Mouse (Mus musculus) ES-CJ7 (cell line): ENCODE results near the gene Gsk3a.

ENCODE experiments used
- DNase-seq: peaks from one replicate; pipeline ENCODE4 v3.0.0; 2011; ENCODE audit warnings: low read depth, low spot score

Gene Gsk3a

DNA sequence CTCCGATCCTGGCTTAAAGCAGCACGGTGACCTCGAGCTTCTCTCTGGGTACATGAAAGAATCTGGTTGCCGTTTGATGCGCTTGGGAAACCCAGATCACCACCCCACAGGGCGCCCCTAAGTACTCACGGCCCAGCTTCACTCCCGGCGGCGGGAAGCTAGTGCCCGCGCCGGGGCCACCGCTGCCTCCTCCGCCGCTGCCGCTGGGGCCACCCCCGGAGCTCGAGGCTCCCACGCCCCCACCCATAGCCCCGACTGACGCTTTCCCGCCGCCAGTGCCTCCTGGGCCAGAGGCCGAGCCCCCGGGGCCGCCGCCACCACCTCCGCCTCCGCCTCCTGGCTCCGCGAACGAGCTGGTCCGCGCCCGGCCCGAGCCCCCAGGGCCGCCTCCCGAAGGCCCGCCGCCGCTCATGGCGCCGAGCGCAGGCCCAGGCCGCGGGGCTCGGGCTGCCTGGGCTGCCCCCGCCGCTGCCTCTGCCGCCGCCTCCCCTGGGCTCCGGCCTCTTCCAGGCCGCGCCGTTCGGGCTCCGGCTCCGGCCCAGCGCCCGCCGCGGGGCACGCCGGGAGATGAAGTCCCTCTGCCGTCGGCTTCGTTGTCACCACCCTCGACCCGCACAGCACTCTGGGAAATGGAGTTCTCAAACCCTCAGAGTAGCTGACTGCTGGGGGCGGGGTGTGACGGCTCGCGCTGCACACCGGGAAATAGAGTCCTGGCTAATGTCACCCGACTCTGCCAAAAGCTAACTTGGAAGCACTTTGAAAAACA, at the start of gene Gsk3a:
TSS of gene Gsk3a (minus strand) at position 603 of the 766 bp plus-strand sequence.
- peak; percentile 96 for DNase-seq

DNA sequence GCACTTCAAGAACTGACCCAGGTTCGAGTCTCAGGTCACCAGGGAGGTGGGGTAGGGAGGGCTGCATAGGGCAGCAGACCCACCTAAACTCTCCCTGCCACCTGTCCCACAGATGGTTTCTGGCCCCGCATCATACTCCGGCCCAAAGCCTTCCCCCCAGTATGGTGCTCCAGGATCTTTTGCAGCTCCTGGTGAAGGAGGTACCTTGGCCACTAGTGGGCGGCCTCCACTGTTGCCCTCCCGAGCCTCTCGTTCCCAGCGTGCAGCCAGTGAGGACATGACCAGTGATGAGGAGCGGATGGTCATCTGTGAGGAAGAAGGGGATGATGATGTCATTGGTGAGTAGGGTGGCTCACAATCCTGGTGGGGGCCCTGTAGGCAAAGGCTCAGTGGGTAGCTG, 49.3 kb upstream of the Gsk3a start:
- no peak for DNase-seq

DNA sequence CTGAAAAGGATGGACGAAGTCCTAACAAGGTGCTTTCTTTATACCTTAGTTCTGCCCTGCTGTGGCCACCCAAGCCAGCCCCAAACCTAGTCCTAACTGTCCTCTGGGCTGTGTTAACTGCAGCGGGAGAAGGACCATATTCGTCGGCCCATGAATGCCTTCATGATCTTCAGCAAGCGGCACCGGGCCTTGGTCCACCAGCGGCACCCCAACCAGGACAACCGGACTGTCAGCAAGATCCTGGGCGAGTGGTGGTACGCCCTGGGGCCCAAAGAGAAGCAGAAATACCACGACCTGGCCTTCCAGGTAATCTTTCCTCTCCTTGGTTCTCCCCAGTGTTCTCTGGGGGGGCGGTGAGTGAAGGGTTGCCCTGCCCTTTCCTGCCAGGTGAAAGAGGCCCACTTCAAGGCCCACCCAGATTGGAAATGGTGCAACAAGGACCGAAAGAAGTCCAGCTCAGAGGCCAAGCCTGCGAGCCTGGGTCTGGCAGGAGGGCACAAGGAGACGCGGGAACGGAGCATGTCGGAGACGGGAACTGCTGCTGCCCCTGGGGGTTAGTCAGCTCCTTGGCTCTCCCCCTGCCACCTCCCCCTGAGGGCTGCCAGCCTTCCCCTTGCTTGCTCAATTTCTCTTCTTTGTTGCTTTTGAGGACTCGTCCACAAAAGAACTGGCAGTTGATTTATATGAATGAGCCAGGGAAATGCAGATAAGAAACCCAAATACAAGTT, 48.0 kb upstream of the Gsk3a start:
- no peak for DNase-seq

DNA sequence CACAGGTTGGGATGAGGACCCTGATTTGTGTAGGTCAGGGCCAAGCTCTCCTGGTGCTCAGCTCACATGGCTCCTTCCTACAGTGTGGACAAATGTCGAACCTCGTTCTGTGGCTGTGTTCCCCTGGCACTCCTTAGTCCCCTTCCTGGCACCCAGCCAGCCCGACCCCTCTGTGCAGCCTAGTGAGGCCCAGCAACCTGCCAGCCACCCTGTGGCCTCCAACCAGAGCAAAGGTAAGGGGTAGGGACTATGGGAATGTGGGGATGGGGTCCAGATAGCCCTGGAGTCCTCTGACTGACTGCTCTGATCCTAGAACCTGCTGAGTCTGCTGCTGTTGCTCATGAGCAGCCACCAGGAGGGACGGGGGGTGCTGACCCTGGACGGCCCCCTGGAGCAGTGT, 47.1 kb upstream of the Gsk3a start:
- no peak for DNase-seq

DNA sequence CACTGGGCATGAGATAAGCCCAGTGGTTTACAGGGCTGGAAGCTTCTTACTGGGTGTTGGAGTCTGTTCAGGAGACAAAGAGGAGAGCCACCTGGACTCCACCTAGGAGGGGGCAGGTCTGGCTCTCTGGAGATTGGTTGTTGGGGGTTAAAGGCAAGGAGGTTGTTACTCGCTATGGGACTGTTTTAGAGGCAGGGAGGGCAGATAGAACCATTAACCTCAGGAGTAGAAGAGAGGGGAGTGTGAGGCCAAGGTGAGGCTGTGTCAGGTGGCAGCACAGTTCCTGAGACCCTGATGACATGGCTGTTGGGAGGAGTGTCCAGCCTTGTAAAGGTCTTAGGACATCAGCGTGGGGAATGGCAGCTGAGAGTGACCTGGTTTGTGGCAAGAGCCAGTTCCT, 46.5 kb upstream of the Gsk3a start:
- DNase-seq = no peak

DNA sequence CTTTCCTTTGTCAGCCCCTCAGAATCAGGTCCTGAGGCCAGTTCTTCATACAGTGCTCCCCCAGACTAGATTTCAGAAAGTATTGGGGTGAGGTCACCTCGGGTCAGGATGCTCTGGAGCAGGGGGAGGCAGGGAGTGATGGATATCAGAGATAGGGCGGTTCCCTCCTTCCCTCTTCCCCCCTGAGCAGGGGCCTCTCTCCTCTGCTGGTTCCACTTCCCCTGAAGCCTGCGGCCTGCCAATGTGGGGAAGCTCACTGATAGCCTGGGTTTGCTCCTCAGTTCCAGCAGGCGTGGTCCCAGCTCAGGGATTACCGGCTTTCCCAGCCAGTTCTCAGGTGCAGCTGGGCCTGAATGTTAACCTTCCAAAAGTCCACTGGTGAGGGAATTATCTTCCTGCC, 46.0 kb upstream of the Gsk3a start:
- no peak for DNase-seq

DNA sequence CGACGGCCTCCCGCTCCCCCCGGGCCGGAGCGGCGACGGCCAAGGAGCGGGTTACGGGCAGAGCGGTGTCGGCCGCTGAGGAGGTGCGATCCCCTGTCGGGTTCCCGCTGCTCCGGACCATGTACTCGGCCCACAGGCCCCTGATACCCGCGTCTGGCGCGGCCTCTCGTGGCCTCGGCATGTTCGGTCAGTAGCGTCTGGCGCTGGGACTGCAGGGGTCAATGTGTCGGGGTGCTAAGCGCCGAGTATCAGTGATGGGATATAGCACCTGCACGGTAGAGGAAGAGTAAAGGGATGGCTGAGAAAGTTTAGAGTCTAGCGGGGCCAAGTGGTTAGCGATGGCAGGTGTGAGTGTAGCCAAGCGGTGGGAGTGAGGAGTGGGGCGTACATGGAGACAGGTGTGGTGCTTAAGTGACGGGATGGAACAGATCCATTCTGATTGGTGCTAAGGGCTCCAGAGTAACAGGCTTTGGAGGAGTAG, 45.1 kb upstream of the Gsk3a start:
- DNase-seq = peak; percentile 84

DNA sequence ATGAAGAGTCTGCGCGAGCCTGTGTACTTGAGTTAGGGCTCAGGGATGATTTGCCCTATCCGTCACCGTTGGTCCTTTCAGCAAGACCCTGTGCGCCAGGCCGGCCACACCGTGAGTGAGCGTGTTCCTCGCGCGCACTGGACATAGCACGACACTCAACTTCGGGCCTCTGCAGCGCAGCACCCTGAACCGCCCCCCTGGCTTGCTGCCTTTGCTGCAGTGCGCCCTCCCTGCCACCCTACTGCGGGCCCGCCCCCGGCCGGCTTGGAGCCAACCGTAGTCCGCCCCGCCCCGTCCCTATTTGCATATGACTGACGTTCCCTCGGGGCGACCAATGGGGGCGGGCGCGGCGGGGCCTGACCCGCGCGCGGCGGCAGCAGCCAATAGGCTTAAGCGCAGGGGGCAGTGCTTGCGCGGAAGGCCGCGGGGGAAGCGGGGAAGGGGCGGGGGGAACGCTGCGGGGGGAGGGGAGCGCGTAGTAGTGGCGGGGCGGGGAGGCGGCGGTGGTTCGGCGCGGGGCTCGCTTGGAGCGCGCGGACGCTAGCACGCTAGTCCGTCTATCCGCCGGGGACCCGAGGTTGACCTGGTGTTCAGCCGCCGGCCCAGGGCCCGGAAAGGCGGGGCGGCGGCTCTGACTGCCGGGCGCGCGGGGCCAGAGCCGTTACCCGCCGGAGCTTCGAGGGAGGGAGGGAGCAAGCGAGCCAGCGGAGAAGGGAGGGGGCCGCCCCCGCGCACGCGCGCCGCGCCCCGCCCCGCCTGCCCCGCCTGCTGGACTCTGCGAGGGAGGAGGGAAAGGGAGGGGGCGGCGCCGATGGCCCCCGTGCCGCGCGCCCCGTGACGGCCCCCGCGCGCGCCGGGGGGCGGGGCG, 44.3 kb upstream of the Gsk3a start:
- DNase-seq = peak; percentile 95

DNA sequence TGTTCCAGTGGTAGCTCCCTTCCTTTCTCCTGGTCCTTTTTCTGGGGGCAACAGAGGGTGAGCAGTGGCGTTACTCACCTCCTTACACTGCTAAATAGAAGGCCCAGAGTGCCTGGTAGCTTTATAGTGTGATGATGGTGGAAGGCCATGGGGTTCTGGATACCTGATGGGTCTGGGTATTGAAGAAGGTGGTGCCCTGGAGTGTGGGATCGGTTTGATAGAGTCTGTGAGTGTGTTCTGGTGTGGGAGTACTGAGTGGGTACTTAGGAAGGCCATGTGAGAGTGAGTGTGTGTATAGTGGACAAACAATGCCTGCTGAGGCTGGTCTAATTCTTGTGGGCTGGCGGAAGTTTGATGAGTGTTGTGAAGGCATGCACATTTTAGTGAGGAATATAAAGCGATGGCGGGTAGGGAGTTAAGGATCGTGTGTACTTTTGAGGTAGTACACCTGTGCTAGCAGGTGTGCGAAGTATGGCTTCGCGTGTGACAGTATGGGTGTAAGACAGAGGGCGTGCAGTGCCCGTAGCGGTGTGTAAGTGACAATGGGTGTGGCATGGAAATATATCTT, 43.6 kb upstream of the Gsk3a start:
- DNase-seq = no peak

DNA sequence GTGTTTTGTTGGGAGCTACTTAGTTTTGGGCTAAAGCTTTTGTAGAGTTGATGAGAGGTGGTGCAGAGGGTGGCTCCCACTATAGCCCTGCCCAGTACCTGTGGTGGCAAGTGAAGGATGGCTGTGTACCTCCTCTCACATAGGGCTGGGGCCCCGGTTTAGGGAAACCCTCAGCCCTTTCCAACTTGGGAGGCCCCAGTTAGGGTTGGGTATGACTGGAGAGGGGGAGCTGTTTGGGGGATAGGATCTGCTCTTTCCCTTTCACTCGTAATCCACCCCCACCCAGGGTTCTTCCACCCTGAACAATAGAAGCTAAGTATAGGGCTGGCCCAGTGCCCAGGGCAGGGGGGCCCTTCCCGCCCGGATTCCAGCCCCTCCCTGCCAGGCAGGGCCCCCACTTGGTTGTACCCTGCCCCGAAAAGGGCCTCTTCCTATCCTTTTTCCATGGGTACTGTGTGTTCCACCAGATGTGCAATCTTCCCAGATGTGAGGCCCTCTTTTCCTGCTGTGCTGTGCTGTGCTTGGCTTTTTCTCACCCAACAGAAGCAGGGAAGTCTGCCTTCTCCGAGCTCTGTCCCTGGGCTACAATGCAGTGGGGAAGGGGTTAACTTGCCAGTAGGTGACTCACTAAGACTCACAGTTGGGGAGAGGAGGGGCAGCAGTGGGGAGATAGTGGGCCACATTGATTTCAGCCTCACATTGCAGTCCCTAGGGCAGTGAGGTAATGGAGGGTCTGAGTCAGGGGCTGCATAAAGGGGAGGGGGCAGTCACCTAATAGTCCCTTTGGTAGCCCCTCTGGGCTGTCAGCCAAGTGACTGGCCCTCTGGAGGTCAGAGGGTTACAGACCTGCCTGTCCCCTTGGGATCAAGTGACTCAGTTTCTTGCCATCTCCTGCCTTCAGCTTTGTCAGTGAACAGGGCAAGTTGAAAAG, 42.5 kb upstream of the Gsk3a start:
- DNase-seq = no peak

DNA sequence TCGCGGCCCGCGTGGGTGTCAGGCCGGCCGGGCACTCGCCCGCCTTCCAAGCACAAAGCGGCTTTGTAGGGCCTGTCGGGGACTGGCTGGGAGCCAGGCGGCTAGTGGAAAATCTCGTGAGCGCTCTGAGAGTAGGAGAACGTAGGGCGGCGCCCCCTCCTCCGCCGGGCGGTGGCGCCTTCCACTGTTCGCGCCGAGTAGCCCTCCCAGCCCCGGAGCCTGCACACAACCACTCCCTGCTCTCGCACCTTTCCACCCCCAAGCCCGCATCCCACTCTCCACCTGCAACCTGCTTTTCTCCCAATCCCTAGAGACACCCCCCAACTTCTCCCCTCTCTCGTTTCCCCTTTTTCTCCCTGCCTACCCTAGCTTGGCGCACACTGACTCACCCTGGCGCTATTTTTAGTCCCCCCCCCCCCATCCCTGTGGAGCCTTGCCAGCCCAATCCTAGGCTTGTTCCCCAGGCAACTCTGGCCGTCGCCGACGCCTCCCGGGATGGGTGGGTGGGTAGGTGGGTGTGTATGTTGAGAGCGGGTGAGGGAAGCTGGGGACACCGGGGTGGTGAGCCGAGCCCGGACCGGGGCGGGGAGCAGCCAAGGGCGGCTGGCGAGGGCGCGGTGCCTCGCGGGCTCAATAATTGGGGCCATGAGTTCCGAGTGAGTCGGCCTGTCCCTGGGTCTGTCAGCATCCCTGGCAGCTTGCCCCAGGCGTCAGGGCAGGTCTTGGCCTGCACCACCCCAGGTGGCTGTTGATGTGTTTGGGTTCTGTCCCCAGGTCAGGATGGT, 41.6 kb upstream of the Gsk3a start:
- peak; percentile 86 for DNase-seq

DNA sequence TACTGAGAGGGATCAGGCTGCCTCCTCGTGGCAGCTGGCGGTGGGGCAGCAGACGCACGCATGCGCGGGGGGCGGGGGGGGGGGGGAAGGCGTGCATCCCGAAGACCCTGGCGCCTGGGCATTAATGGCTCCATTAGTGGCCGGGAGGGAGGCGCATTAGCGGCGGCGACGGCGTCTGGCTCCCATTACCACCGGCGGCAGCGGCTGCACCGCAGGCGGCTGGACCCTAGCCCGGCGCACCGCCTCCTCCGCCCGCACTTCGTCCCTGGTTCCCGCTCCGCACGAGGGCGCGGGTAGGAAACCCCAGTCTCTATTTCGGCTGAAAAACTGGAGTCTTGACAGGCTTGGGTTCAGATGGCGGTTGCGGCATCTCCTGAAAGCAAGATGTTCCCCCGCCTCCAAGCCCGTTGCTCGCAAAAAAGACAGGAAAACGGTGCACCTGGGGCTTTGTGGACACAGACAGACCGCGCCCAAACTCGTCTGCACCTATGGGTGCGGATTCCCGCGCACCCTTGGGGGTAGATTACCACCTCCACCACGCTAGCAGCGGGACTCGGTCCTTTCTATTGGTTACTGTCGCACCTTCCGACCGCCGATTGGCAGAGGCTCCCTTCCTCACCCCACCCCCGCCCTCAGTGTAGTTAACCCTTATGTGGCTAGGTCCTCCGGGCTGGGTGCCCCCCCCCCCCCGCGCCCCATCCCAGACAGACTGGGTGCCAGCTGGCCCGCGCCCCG, 40.9 kb upstream of the Gsk3a start:
- peak; percentile 81 for DNase-seq

DNA sequence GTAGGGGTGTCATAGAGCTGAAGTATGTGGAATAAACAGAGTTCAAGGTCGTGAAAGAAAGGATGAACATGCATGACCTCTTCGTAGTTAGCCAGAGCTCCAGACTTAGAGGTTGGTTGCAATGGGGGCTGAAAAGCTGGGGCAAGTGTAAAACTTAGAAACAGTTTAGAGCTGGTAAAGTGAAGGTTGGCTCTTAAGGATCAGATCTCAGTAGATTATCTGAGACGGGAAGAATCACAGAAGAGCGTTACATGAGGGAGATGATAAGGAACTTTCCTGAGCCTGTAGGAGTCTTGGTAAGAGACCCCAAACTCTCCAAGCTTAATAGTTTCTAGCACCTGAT, 40.3 kb upstream of the Gsk3a start:
- no peak for DNase-seq

DNA sequence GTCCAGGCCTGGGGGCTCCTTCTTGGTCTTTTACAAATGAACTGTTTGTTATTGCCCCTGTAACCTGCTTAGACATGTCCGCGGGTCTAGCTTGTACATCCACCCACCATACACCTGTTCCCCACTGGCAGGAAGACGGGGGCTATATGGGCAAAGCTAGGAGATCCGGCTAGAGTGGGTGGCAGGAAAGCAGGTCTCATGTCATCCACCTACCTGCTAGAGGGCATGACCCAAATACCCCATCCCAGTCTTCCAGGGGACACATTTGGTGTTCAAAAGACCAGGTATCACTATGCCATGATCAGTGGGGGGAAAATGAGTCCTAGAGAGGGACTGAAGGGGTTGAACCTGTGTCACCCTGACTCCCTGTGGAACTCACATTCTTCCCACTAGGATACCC, 39.8 kb upstream of the Gsk3a start:
- no peak for DNase-seq

DNA sequence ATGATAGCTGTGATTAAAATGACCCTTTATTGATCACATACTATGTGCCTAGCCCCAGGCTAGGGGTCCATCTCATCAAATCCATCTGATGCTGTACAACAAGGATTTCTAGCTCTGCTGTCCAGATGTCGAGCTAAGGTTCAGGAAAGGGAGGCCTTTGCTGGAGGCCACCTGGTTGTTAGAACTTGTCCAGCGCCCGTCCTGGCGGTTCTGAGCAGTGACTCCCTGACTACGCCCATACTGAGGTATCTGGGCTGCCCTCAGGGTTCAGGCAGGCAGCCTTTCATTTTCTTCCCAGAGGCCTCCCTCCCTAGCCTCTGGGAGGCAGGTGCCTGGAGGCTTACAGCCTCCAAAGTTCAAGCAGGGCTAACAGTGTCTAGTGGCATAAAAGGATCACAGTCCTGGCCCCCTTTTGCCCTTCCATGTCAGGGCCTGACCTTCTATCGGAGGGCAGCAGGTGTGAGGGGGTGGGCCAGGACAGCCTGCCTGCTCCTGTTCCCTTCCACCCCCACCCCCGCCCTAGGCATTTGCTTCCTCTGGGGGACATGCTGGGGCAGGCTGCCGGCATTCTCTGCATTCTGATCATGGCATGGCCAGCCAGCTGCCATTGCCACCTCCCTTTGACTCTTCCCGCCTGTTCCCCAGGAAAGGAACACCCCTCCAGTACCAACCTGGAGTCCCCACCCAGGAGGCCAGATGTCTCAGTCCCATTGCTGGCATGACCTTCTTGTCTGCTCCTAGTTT, 38.1 kb upstream of the Gsk3a start:
- peak; percentile 67 for DNase-seq

DNA sequence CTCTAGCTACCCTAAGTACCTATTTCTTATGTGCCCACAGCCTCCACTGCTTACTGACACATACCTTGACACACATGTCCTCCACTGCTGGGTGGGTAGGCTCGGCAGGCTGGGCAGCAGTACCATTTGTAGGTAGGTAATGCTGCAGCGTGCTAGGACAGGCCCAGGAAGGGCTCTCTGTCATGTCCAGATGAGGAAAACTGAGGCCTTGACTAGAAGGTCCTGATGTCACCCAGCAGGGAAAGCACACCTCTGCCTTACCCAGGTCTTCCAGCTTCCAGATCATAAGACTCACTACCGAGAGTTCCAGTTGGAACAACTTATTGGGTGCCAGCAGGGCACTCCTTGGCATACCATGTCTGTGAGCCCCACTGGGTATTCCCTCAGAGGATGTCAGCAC, 37.3 kb upstream of the Gsk3a start:
- no peak for DNase-seq

DNA sequence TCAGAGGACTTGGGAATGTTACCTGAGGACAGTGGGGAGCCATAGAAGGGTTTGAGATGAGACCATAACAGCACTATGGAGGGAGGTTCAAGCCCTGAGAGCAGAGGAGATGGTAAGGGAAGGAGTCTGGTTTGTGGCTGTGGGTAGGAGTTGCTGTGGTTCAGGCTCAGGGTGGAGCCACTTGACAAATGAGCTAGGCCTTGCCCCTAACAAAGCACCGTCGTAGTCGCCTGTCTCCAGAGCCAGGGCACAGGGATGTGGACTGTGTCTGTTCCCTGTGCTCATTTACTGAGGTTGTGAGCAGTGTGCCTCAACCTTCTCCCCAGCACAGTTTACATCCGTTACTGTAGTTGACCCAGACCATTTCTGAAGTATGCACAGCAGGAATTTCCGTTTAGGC, 36.9 kb upstream of the Gsk3a start:
- no peak for DNase-seq
